Mouse (Mus musculus) mouse embryonic stem cell (cell line): ENCODE results near the gene Ttc13.

ENCODE experiments used
- in situ Hi-C, 2 experiments: fragments of 300-500 bp; cut with MboI; formaldehyde crosslinking; loops; 1 replicate in 1 of 2; 3 replicates in 1 of 2; pipeline ENCODE4 v1.14.3; 2019 to 2020; ENCODE audit warnings: low sequenced_read_pairs in 2 of 2, low pct_unique_long_range_greater_than_20kb in 1 of 2, mixed read lengths in 1 of 2; ENCODE audit not compliant: unreplicated experiment in 1 of 2

Ttc13 gene

DNA sequence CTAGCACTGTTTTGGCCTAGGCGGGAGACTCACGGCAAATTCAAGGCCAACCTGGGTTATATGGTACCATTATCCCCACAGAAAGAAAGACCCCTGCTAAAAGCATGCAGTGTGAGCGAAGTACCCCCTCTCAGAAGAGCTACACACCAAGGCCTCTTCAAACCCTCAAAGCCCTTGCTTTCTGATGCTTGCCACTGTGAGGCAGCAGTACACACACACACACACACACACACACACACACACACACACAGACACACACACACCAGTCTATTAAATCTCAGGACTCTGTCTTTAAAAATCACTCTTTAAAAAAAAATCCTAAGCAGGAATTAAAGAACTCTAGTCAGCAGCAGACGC lies 57.9 kb downstream of the Ttc13 start:
- in situ Hi-C loops: no loop called here

DNA sequence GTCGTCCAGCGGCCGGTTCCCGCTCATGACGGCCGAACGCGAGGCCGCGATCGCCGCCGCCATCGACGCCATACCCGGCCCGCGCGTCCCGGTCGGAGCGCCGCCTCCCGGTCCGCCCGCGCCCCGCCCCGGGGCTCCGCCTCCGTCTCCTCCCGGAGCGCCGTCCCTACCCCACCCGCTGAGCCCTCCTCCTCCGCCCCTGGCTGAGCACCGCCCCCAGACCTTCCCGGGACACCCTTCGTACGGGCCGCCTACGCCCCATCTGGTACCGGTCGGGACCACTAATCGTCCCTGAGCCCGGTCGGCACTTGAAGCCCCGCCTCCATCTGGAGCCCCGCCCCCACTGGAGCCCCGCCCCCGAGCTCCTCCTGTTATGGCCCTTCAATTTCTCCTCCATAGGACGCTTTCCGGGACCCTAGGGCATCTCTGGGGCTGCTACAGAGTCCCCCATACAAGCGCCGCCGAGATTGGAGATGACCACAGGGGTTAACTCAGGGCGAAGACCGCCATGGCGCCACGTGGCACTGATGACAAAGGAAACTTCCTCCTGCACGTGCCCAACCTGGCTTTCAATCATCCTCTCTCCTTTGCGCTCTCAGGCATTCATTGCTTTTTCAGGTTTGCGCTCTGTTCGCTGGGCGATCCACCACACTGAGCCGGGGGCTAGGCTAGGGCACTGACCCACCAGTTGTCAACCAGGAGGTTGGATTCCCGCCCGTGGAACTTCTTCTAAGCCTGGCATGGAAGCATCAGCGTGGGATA lies 58.5 kb downstream of the Ttc13 start, which contains the start of gene 2310022B05Rik:
2310022B05Rik (minus strand) TSS at position 258 of the 762 bp plus-strand sequence.
- in situ Hi-C loops: no loop called here

DNA sequence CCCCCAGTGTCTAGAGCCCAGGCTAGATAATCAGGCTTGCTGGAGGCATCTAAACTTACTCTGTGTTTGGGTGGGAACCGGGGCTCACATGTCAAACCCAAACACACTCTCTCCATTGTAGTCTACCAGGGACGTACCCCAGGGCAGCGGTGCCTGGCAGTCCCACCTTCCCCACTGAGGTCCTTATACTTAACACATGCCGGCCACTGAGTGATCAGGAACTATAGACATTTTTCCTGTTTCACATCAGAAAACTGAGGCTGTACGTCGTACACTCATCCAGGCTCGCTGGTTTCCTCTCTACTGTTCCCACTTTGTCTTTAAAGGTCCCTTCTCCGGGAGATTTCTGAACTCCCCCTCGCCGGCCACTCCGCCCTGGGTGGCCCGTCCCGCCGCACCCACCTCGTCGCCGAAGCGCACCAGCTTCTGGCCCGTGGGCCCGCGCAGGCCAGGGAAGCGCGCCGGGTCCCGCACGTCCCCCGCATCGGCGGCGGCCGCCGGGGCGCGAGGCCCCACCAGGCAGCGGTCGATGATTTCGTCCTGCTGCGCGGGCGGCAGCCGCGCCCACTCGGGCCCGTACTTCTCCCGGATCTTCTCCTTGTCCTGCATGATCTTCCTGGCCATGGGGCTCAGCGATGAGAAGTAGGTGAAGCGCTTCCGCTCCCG lies 59.2 kb downstream of the Ttc13 start:
- in situ Hi-C loops: no loop called here

GRCm38 (mm10) chr8:124661781-124662180 lies 60.0 kb downstream of the Ttc13 start:
- in situ Hi-C loops: no loop called here

GRCm38 (mm10) chr8:124658415-124658814 lies 63.4 kb downstream of the Ttc13 start:
- in situ Hi-C loops: no loop called here

- in situ Hi-C loops: no loop called here
Observed at GRCm38 (mm10) chr8:124657961-124658360, 63.8 kb downstream of the Ttc13 start.

GRCm38 (mm10) chr8:124653568-124654475 lies 68.0 kb downstream of the Ttc13 start:
- in situ Hi-C loops: no loop called here

DNA sequence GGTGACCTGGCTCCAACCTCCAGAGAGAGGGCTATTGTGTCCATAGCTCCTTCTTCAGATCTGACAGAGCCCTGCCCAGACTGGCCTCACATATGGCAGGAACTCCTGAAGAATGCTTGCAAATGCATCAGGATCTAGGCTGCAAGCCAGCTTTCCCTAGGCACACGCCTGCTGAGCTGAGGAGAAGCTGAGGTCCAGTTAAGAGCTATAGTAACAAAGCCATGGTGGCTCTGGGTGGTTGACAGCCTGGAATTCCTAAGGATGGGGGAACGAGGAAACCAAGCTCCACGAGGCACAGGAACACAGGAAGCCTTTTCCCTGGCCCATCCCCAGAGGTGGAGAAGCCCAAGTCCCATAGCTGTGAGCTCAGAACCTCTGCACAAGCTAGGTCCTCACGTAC lies 69.2 kb downstream of the Ttc13 start:
- in situ Hi-C loops: no loop called here

DNA sequence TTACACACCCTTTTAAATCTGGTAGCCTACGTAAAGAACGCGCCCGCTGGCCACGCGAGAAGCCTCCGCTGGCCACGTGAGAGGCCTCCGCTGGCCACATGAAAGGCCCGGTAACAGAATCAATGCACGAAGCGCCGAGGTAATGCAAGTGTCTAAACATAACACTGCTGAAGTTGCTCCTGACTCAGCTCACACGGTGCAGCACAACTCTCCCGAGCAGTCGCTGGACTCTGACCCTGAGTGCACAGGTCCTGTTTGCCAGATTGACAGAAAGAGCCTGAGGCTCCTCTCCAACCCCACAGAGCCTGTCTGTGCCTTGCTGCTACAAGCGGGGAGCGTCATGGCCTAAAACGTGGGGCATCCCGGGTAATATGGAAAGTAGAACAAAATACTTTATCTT lies 70.0 kb downstream of the Ttc13 start:
- in situ Hi-C loops: no loop called here

GRCm38 (mm10) chr8:124648311-124648710 lies 73.5 kb downstream of the Ttc13 start:
- in situ Hi-C loops: no loop called here

- in situ Hi-C loops: no loop called here
Observed at GRCm38 (mm10) chr8:124643540-124644339, 78.0 kb downstream of the Ttc13 start.

- in situ Hi-C loops: no loop called here
Observed at GRCm38 (mm10) chr8:124641599-124641998, 80.2 kb downstream of the Ttc13 start.

DNA sequence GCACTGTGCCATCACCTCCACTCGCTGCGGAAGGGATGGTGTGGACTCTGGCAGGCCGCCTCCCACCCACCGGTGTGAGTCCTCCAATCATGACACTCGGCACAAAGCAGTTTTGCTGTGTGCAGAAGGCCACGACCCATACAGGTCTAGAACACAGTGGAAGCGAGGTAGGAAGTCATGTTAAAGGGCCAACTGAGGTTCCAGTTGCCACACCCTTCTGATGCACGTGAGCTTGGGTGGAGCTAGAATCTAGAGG lies 86.6 kb downstream of the Ttc13 start:
- in situ Hi-C loops: no loop called here

DNA sequence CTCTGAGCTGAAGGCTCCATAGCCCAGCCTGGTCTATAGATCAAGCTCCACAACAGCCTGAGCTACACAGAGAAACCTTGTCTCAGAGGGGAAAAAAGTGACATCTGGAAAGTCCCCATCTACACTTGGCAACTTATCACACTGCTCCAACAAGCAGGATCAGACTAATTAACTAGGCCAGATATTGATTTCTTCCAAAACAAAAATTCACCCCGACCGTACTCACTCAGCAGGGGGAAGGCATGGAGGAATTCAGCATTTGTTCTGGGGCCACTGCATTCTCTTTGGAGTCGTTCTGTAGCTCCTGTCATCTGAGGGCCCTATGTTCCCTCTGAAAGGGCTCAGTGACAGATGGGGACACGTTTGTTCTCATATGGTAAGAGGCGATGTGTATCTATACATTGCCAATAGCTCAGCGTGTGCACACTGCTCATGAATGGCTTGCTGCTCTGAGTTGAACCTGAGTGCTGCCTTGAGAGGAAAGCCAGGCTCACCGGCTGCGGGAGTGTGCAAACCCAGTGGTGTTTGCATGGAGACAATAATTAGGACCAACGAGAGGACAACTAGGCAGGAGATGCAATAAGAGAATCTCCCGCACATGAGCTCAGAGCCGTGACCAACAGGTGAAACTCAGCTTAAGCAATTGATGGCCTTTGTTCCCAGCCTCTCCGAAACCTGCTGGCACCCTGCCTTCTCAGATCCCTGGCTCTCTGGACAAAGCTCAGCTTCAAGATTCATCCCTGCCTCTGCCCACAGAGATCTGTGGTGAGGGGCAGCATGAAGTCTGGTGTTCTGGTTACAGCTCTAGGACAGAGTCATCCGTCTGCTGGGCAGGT lies 87.2 kb downstream of the Ttc13 start:
- in situ Hi-C loops: no loop called here

GRCm38 (mm10) chr8:124633001-124633703 lies 88.6 kb downstream of the Ttc13 start:
- in situ Hi-C loops: no loop called here

DNA sequence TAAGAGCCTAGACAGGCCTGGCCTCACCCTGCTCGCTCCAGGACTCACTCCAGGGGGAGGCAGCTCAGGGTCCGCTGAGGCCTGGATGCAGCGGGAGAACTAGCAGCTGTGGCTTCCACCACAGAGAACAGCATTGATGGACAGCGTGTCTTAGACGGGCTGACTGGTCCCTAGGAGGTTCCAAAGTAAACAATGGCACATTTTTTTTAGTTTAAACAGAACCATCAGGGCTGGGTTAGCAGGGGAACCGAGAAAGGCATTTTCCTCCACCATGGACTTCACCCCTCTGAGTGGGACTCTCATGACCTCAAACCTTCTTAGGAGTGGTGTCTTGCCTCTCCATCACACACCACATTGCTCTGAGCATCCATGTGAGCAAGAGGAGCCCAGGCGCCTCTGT lies 89.8 kb downstream of the Ttc13 start:
- in situ Hi-C loops: no loop called here

GRCm38 (mm10) chr8:124630891-124631290 lies 90.9 kb downstream of the Ttc13 start:
- in situ Hi-C loops: no loop called here
